Mouse (Mus musculus) intestine, postnatal 0 days (tissue): ENCODE measurements around the gene Mavs. TPM values are rescaled to one million over a fixed set of nuclear protein-coding genes. Genes with fewer than 3 reads are reported as not detected.
A peak's percentile ranks its signal among the peaks of the same experiment; 100 is the strongest.

Experiments
- ATAC-seq: fragments of 200-750 bp; cut with Nextera tagmentation; 2 replicates; pipeline ENCODE4 v1.8.0; 2017; ENCODE audit warnings: mild to moderate bottlenecking, moderate TSS enrichment, moderate library complexity
- H3K27ac ChIP-seq: fragments of 300-500 bp; sonication (generic); 2 replicates; pipeline ENCODE4 v1.5.1; 2014; ENCODE audit warnings: mild to moderate bottlenecking, low read depth, low read length, moderate library complexity
- H3K27me3 ChIP-seq: fragments of 300-500 bp; sonication (generic); replicated peaks from 2 replicates; pipeline ENCODE4 v1.6.1; 2014; ENCODE audit warnings: low read length, mixed read lengths; ENCODE audit not compliant: control insufficient read depth, insufficient read depth
- H3K36me3 ChIP-seq: fragments of 300-500 bp; sonication (generic); 2 replicates; pipeline ENCODE4 v1.6.1; 2014; ENCODE audit warnings: mild to moderate bottlenecking, moderate library complexity; ENCODE audit not compliant: control insufficient read depth, insufficient read depth
- H3K4me1 ChIP-seq: fragments of 300-500 bp; sonication (generic); replicated peaks from 2 replicates; pipeline ENCODE4 v1.6.1; 2014; ENCODE audit warnings: antibody characterized with exemption, low read length, mixed read lengths; ENCODE audit not compliant: control insufficient read depth, insufficient read depth
- H3K4me2 ChIP-seq: fragments of 300-500 bp; sonication (generic); replicated peaks from 2 replicates; pipeline ENCODE4 v1.6.1; 2014; ENCODE audit warnings: low read depth, mild to moderate bottlenecking, moderate library complexity
- H3K4me3 ChIP-seq: fragments of 300-500 bp; sonication (generic); 2 replicates; pipeline ENCODE4 v1.5.1; 2014; ENCODE audit warnings: low read depth, low read length
- H3K9ac ChIP-seq: fragments of 300-500 bp; sonication (generic); 2 replicates; pipeline ENCODE4 v1.6.1; 2014; ENCODE audit warnings: mild to moderate bottlenecking, low read depth, low read length
- H3K9me3 ChIP-seq: fragments of 300-500 bp; sonication (generic); 2 replicates; pipeline ENCODE4 v1.6.1; 2016; ENCODE audit warnings: mixed run types; ENCODE audit not compliant: control insufficient read depth
- CTCF ChIP-seq: sonication (generic); IDR thresholded peaks from 2 replicates; pipeline ENCODE4 v1.5.1; 2016; ENCODE audit warnings: low read depth, mild to moderate bottlenecking, control low read depth, antibody characterized with exemption, moderate library complexity
- WGBS: fragments of 180-500 bp; shearing (Covaris S2); extraction: QIAGEN DNeasy Blood & Tissue Kit; methylation state at CpG from one replicate; pipeline ENCODE4 v1.1.7; 2014; 5-methylcytosine and 5-hydroxymethylcytosine counted together
- polyA plus RNA-seq: library from polyadenylated mRNA; unstranded; fragments of >200 nt; fragmentation: Nextera tagmentation; extraction: Ambion mirVana; gene quantifications from 2 replicates; pipeline ENCODE4 v1.2.1, GENCODE M21; 2015

The Mavs gene
- polyA plus RNA-seq, 1 experiment from 2014 or later, result 27.2 TPM

DNA sequence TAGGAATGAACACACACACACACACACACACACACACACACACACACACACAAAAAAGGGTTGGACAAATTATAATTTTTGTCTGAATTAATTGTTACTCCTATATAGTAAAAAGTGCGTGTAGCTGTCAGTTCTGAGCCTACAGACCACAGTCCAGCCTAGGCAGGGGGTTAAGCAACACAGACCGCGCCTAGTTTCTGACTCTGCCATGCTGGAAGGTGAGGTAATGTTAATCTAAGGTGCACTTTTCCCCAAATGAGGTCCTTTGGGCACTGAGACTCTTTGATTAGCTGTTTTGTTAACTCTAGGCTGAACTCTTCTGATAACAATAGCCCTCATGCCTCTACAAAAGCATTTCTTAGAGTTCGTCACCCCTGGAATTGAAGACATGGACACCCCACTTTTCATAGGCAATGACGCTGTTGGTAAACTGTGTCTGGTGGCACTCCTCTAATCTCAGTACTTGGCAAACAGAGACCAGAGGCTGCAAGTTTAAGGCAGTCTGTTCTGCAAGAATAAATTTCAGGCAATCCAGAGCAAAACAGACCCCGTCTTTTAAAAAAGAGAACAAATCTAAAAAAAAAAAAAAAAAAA, 29.9 kb upstream of the Mavs start:
- no peak for TF ChIP-seq CTCF
- Histone ChIP-seq H3K27ac (peak overlapping the region; percentile 87; the same call in 1 of the 2 replicates), H3K27me3 (no peaks in the 10 kb centered on the region), H3K9me3 (no peaks in the 10 kb centered on the region), H3K36me3 (no peaks in the 10 kb centered on the region; the same call in 1 of the 2 replicates), H3K4me2 (no peak overlapping the region), H3K4me3 (no peak overlapping the region), H3K4me1 (peaks cover 9% of the 10 kb centered on the region; the same call in 1 of the 2 replicates), H3K9ac (no peak overlapping the region)
- 73% methylated on average over 6 of the region's 6 CpGs for WGBS
- ATAC-seq, result peak; percentile 43; the same call in 1 of the 2 replicates

GRCm38 (mm10) chr2:131204410-131204981, 29.4 kb upstream of the Mavs start:
- no peak; the same call in 1 of the 2 replicates for TF ChIP-seq CTCF
- Histone ChIP-seq H3K27me3 (no peaks in the 10 kb centered on the region), H3K4me1 (peaks cover 12% of the 10 kb centered on the region), H3K4me3 (no peak overlapping the region), H3K27ac (peak overlapping the region; percentile 87), H3K4me2 (peak overlapping the region; percentile 25; the same call in 1 of the 2 replicates), H3K9ac (0 out of 2 replicates have a peak overlapping the region, but pooled peaks have one; percentile 18), H3K36me3 (no peaks in the 10 kb centered on the region), H3K9me3 (no peaks in the 10 kb centered on the region)
- ATAC-seq, result peak; percentile 95
- WGBS, result 7% methylated on average over 7 of the region's 7 CpGs

GRCm38 (mm10) chr2:131205521-131206182, 28.2 kb upstream of the Mavs start:
- no peak overlapping the region for H3K4me3 ChIP-seq
- TF ChIP-seq CTCF, result no peak
- no peaks in the 10 kb centered on the region for H3K9me3 ChIP-seq
- 72% methylated on average over 8 of the region's 8 CpGs for WGBS
- ATAC-seq, result no peak
- peaks cover 13% of the 10 kb centered on the region for H3K4me1 ChIP-seq
- no peak overlapping the region for H3K27ac ChIP-seq
- H3K36me3 ChIP-seq, result no peaks in the 10 kb centered on the region
- no peak overlapping the region for H3K9ac ChIP-seq
- no peaks in the 10 kb centered on the region for H3K27me3 ChIP-seq
- no peak overlapping the region for H3K4me2 ChIP-seq

DNA sequence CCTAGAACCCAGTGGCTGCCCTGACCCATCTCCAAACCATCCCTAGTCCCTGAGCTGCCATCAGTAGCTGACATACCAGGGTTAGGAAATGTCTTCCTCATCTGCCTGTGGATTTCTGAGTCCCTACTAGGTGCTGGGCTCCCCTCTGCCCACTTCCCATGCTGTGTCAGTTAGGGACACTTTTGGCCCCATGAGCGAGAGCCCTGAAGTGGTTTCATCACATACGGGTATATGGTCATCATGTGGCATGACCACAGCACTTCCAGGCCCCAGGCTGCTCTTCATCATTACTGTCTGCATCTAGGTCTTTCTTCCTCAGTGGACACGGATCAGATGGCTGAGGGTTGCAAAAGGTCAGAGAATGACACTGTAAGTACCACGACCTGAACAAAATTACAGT, 27.1 kb upstream of the Mavs start, which contains the start of gene Ap5s1:
Gene Ap5s1, plus strand, starts transcription at position 301 of the 400 bp plus-strand sequence.
- Histone ChIP-seq H3K9ac (no peak within 1 kb of the TSS), H3K36me3 (no peaks in the 10 kb centered on the region), H3K27ac (no peak within 1 kb of the TSS), H3K4me2 (no peak within 1 kb of the TSS), H3K27me3 (no peaks in the 10 kb centered on the region), H3K4me1 (peaks cover 17% of the 10 kb centered on the region), H3K4me3 (no peak within 1 kb of the TSS), H3K9me3 (no peaks in the 10 kb centered on the region)
- no peak for ATAC-seq
- WGBS, result 83% methylated on average over 4 of the region's 4 CpGs
- no peak for TF ChIP-seq CTCF

DNA sequence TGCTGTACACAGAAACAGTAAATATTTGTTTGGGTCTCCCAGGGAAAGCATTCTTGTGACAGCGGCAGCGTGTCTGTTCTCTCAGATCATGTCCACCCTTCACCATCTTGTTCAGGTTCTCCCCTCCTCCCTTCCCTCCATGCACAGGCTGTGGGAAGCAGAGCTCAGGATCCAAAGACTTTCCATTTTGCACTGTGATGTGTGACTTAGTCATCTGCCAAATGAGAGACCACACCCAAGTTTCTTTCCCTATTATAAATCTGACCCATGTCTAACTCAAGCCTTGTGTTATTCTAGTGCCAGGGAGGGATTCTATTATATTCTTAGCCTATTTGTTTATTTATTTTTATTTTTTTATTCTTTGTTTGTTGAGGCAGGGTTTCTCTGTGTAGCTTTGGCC, 25.5 kb upstream of the Mavs start:
- Histone ChIP-seq H3K27ac (no peak overlapping the region), H3K4me3 (no peak overlapping the region), H3K4me2 (no peak overlapping the region), H3K27me3 (no peaks in the 10 kb centered on the region), H3K9ac (no peak overlapping the region), H3K4me1 (peaks cover 21% of the 10 kb centered on the region), H3K36me3 (peaks cover 6% of the 10 kb centered on the region; the same call in 1 of the 2 replicates), H3K9me3 (no peaks in the 10 kb centered on the region)
- no peak for ATAC-seq
- no peak for TF ChIP-seq CTCF
- 81% methylated on average over 2 of the region's 2 CpGs for WGBS

DNA sequence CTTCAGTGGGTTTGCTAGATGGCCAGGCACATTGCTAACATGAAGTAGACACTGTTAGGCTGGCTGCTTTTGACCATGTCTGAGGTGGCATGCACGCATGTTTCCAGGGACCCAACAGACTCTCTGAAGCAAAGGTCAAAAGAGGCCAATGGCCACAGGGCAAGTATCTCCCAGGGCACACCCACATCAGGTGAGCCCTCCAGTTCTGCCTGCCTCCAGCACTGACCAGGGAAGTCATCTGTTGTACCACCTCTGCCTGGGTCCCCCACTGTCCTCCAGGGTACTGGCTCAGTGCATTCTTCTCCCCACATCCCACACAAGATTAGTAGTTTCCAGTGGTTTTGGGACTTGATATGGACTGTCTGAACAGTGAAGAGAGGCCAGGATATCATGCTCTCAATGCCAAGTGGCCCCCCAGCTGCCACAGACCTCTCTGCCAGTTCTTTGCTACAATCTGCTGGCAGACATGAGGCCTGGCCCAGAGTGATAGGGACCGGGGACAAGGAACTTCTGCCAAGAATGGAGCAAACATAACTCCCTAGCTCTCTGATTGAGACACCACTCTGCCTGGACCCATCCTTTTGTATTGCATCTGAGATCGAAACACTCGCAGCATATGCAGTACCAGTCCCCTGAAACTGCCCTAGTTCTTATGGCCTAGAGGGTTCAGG, 24.6 kb upstream of the Mavs start:
- WGBS, result 69% methylated on average over 4 of the region's 4 CpGs
- Histone ChIP-seq H3K4me2 (peak overlapping the region; percentile 78), H3K9ac (peak overlapping the region; percentile 79; the same call in 1 of the 2 replicates), H3K4me1 (peaks cover 21% of the 10 kb centered on the region), H3K9me3 (no peaks in the 10 kb centered on the region), H3K4me3 (no peak overlapping the region), H3K27me3 (no peaks in the 10 kb centered on the region), H3K27ac (peak overlapping the region; percentile 96), H3K36me3 (peaks cover 6% of the 10 kb centered on the region; the same call in 1 of the 2 replicates)
- no peak for ATAC-seq
- TF ChIP-seq CTCF, result no peak
